Mouse (Mus musculus): ENCODE data around the gene Hirip3. TPM values are rescaled to one million over a fixed set of nuclear protein-coding genes. Genes with fewer than 3 reads are reported as not detected.

Hirip3 gene
- total RNA-seq (2021) = 10 to 100 TPM; 32.3 to 41.4 TPM
- long read RNA-seq, experiment 1, transcript Hirip3-201 (7 exons, 2,766 nt) = major isoform, 5 of 12 reads
- long read RNA-seq, experiment 1, partial matches to known transcripts = 2 of 12 reads
- long read RNA-seq, experiment 1, other reads (novel, unspliced or antisense) = 4 of 12 reads
- long read RNA-seq, experiment 2, transcript Hirip3-201 (7 exons, 2,766 nt) = major isoform, 16 of 38 reads
- long read RNA-seq, experiment 2, partial matches to known transcripts = 8 of 38 reads
- long read RNA-seq, experiment 2, other reads (novel, unspliced or antisense) = 14 of 38 reads

DNA sequence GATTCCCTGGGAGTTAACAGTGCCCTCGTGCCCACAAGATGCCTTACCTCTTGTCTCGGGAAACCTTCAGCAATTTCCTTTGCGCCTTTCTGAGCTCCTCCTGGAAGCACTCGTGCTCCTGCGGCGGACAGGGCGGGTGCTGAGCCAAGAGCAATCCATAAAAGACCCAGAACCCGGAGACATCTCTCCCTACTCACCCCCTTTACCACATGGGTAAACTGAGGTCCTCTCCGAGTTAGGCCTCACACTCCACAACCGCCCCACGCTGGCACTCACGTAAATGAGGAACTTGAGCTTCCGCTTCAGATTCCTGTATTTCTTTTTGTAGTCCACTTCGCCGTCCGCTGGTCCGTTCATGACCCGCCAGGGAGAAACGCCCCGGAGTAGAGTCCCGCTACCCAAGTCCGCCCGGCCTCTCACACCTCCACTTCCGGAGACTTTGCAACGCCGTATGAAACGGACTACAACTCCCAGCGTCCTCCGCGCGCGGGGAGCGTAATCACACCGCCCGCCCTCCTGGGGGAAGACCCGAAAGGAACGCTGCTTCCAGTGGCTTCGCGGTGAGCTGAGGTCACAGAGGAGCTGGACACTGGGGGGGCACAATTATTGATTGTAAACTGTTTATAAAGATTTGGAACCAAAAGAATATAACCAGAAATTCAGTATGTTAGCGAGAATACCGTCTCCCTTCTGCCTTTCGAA, at the start of gene Hirip3:
Gene Hirip3 (plus strand): TSS at position 544 of the 702 bp plus-strand sequence.
- DNase-seq (ENCODE audit: low spot score in 2 of 2) = peak; percentile 84 to 95

DNA sequence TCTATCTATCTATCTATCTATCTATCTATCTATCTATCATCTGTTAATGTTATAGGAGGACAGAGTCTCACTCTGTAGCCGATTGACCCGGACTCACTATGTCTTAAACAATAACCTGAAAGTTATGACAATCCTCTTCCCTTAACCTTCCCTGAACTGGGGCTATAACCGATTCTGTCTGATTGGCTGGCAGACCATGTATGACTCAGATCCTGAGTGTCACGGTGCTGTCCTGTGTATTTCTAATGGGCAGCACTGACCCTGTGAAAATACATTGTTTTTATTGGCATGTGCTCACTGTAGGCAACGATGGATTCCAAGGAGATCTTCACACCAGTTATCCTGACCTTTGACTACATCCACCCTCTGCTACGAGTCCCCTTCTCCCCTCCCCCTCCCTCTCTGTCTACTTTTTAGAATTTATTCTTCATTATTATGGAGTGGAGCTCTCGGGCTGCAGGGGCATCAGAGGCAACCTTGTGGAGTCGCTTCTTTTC, 46.0 kb upstream of the Hirip3 start:
- no peak for DNase-seq (ENCODE audit: low spot score in 2 of 2)

DNA sequence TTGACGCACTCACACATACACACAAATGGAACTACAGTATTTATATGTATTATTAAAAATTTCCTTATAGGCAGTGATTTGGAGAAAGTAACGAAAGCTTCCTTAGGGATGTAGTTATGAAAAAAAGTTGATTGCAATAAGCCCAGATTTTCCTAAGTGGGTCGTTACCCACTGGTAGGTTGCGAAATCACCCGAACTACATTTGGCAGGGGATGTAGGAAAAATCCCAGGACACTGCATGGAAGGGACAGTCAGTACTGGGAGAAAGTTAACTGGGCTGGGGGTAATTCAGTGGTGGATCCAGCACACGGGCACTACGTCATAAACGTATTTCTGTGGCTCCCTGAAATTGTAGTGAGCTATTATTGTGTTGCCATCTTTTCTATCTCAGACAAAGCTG, 45.3 kb upstream of the Hirip3 start:
- DNase-seq (ENCODE audit: low spot score in 2 of 2) = no peak

GRCm38 (mm10) chr7:126817595-126817994, 44.2 kb upstream of the Hirip3 start:
- no peak for DNase-seq (ENCODE audit: low spot score in 2 of 2)

DNA sequence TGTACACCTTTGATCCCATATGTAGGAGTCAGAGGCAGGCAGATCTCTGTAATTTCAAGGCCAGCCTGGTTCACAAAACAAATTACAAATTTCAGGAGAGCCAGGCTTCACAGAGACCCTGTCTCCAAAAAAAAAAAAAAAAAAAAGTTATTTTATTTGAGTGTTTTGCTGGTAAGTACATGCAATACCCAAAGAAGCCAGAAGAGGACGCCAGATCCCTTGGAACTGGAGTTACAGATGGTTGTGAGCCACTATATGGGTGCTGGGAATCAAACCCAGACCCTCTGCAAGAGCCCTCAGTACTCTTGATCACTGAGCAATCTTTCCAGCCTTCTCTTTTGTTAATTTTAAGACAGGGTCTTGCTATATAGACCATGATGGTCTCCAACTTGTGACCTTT, 43.0 kb upstream of the Hirip3 start:
- no peak for DNase-seq (ENCODE audit: low spot score in 2 of 2)

GRCm38 (mm10) chr7:126821835-126822511, 39.8 kb upstream of the Hirip3 start:
- DNase-seq (ENCODE audit: low spot score in 2 of 2) = peak; percentile 61 to 69

DNA sequence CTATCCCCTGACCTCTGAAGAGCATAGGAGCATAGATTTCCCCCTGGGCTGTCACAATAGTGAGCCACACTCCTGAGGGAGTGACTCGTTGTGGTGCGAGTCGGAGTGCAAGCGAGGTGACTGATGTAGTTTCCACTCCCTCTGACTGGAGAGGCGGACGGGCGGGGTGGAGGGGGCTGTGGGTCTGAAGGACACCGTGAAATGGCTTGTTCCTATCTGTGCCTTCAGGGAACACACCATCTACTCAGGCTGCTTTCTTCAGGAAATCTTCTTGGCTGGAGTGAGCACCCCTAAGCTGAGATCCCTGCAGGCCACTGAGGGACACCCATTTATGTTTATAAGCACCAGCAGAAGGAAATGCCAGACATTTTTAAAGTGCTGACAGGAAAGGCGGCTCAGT, 39.0 kb upstream of the Hirip3 start:
- DNase-seq (ENCODE audit: low spot score in 2 of 2) = no peak

DNA sequence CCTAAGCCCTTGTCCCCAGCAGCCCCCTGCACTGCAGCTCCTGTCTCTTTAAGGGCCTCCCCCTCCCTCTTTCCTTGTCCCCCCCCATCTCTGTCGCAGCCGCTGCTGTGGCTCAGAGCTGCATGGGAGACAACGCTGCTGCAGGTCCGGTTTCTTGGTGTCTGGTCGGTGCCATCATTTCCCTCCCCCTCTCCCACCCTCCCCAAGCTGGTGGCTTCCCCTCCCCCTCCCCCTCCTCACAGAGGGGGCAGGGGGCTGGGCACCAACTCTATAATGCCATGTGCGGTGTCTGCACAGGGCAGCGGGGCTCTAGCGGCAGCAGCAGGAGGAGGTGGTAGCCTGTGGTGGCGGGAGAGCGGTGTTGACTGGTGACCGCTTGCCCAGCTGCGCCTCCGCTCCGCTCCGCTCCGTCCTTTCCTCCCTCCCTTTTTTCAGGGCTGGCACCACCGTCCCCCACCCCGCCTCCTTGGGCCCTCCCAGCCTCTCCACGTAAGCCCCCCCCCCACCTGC, 38.5 kb upstream of the Hirip3 start:
- no peak for DNase-seq (ENCODE audit: low spot score in 2 of 2)

GRCm38 (mm10) chr7:126823940-126824339, 37.8 kb upstream of the Hirip3 start:
- DNase-seq (ENCODE audit: low spot score in 2 of 2) = no peak

DNA sequence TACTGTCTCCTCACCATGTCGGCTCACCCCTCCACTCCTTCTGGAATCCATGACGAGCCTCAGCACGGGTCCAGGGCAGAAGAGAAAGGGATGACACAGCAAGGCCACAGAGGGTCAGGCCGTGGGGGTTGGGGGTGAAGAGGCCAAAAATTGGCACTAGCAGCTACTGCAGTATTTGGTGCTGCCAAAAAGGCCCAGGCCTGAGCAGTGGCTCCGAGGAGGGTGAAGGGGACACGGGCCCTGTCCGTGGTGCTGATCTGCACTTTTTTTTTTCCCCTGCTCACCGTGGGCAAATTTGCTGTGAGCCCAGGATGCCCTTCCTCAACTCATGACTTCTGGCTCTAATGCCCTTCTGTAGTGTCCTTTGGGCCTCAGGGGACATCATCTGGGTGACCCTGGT, 36.4 kb upstream of the Hirip3 start:
- DNase-seq (ENCODE audit: low spot score in 2 of 2) = no peak

- no peak for DNase-seq (ENCODE audit: low spot score in 2 of 2)
Measured at GRCm38 (mm10) chr7:126825952-126826351, 35.8 kb upstream of the Hirip3 start.

DNA sequence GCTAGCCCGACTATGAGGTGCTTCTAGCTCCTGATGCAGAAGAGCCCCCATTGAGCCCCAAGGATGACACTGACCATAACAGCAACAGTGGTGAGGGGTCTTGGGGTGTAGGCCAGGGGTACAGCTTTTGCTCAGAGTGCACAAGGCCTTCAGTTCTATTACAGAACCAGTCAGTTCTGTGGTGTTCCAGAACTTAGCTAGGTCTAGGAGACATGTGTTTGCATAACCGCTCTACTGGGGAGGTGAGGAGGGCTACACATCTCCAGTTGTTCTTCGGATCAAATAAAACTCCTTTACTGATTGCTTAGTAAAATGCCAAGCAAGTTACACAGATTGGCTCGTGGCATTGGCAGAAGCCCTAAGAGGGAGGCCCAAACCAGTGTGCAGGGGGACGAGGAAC, 30.2 kb upstream of the Hirip3 start, which contains the start of gene 4930451I11Rik:
Gene 4930451I11Rik (minus strand): TSS at position 101 of the 400 bp plus-strand sequence.
- no peak for DNase-seq (ENCODE audit: low spot score in 2 of 2)

DNA sequence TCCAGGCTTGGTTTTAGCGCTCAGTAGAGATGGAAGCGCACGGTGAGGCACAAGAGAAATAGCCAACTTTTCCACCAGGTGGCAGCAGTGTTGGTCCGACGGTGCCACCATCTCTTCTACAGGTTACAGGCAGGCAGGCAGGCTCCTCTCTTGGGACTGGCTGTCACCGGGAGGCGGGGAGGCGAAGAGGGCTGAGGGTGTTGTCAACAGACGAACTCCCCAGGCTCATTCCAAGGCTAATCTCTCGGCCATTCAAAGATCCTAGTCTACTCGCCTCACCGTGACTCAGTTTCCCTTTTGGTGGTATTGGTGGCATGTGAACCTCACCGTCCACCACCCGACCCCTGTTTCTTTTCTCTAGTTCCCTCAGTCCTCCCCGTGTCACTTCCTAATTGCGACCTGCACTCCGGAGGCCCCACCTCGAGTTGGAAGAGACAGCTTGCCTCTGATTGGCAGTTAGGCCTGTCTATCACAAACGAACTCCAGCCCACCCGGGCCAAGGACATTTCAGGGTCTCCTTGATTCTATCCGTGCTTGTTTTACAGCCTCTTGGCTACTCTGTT, 29.7 kb upstream of the Hirip3 start:
- peak in 1 of 2 experiments; percentile 58 for DNase-seq (ENCODE audit: low spot score in 2 of 2)

GRCm38 (mm10) chr7:126833294-126833693, 28.5 kb upstream of the Hirip3 start:
- DNase-seq (ENCODE audit: low spot score in 2 of 2) = no peak

GRCm38 (mm10) chr7:126843276-126843675, 18.5 kb upstream of the Hirip3 start:
- DNase-seq (ENCODE audit: low spot score in 2 of 2) = no peak

GRCm38 (mm10) chr7:126845516-126845915, 16.3 kb upstream of the Hirip3 start:
- DNase-seq (ENCODE audit: low spot score in 2 of 2) = no peak

DNA sequence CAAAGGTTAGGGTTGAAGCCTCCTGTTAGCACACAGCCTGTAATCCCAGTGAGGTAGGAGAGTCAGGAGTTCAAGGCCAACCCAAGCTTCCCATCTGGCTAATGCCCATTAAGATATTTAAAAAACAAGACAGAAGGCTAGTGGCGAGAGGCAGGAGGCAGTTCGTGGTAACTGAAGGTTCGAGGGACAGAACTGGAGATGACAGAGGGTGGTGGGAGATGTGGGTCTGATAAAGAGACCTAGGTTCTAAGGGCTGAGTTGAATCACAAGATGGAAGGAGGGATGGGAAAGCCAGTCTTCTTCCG, 14.7 kb upstream of the Hirip3 start, which contains the start of gene Doc2a:
Gene Doc2a (plus strand): TSS at position 301 of the 305 bp plus-strand sequence.
- DNase-seq (ENCODE audit: low spot score in 2 of 2) = no peak

DNA sequence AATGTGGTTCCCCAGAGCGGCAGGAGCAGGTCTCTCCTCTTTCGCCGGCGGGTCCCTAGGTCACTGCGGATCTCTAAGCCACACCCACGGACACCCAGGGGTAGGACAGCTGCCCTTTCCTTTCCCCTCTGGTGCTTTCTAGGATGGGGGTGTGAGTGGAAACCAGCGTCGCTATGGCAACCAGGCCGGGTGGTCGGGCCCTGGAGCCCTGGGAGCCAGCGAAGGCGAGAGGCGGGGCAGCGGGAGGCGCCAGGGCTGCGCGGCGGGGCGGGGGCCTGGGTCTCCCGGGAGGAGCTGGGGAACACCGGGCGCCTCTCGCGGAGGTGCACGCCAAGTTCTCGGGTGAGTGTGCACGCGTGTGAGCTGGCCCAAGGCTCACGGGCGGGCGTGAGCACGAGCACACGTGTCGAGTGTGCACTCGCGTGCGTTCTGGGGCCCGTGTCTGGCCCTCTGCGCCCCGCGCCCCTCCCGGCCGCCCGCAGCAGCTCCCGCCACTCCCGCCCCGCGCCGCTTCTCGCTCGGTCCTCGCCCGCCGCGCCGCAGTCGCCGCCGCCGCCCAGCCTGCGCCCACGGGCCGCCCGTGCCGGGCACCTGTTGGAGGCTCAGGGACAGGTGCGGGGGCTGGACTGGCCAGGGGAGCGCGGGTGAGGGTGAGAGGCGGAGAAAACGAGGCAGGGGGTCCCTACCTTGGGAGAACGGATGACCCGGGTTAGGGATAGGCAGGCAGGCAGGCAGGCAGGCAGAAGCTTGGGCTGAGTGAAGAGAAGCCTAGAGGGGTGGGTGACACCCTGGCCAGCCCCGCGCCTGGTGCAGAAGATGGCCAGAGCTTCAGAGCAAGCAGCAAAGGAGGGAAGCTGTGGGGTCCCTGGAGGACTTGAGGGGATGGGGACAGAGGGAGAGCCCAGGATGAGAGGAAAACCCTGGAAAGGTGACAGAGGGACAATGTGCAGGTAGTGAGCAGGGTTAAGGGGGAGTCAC, 14.1 kb upstream of the Hirip3 start:
- DNase-seq (ENCODE audit: low spot score in 2 of 2) = no peak

- no peak for DNase-seq (ENCODE audit: low spot score in 2 of 2)
Measured at GRCm38 (mm10) chr7:126848794-126849193, 13.0 kb upstream of the Hirip3 start.

DNA sequence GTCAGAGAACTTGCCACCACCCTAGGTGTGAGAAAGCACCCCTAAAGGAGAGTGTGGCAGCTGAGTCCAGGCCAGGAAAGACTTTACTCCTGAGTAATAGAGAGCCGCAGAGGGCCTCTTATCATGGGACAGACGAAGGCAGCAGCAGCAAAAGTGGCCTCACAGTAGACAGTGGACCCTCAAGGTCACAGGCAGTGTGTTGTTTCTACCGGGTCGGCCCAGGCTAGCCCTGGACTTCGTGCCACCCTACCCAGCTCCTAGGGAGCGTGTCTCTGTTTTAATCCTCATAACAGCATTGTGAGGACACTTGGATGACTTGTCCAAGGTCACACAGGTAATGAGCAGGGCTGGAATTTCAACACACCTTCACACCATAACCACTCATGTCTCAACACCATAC, 11.6 kb upstream of the Hirip3 start:
- DNase-seq (ENCODE audit: low spot score in 2 of 2) = no peak
